Mouse (Mus musculus) thymus, adult 2 months (tissue): ENCODE results near the gene Casp3.

Experiments
- CTCF ChIP-seq: fragments of 200-500 bp; IDR thresholded peaks from 2 replicates; pipeline ENCODE4 v1.5.1; 2012; ENCODE audit warnings: mild to moderate bottlenecking, control low read depth, low read length, moderate library complexity, borderline replicate concordance; ENCODE audit not compliant: control insufficient read depth, poor library complexity, insufficient read depth; ENCODE audit errors: extremely low read depth
- POLR2A ChIP-seq: fragments of 200-500 bp; IDR thresholded peaks from 2 replicates; pipeline ENCODE4 v1.6.1; 2012; ENCODE audit warnings: mild to moderate bottlenecking, low read length, control low read depth, moderate library complexity; ENCODE audit not compliant: control insufficient read depth, poor library complexity, insufficient read depth; ENCODE audit errors: extremely low read depth

DNA sequence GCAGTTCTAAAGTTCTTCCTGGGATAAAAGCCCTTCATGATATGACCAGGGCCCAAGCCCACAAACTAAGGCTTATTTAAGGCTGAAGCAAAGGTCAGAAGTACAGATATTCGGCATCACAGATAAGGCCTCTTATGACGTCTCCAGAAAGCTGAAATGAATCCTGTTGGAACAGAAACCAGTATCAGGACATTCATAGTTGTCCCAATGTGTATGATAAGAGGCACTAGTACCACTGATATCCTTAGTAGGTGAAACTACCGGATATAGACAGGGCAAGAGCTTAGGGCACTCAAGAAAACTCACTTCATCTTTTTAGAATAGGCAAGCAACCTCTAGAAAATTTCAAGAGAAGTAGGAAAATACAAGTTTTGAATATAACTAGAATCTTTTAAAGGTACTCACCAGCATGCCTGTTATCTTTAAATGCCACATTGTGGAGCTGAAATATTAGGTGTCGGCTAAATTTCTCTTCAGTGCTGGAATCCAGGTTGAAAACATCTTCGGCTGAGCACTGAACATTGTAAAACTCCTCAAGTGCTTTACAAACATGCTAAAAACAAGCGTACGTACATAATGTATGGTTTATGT is 17.7 kb upstream of the Casp3 start:
- TF ChIP-seq CTCF (no peak), POLR2A (no peak)
